Mouse (Mus musculus): ENCODE data around the gene Bpifc.

- TF ChIP-seq CTCF (IDR thresholded peaks at IDR 0.05; ENCODE audit: control insufficient read depth, insufficient read depth, insufficient replicate concordance, low read depth, low read length) (no peak), POLR2A (IDR thresholded peaks at IDR 0.05; ENCODE audit: control insufficient read depth, low read depth, low read length) (no peak)
Measured at GRCm38 (mm10) chr10:86022474-86022816, 10.8 kb upstream of the Bpifc start.
